Mouse (Mus musculus): ENCODE data around the gene Gm28308.

DNA sequence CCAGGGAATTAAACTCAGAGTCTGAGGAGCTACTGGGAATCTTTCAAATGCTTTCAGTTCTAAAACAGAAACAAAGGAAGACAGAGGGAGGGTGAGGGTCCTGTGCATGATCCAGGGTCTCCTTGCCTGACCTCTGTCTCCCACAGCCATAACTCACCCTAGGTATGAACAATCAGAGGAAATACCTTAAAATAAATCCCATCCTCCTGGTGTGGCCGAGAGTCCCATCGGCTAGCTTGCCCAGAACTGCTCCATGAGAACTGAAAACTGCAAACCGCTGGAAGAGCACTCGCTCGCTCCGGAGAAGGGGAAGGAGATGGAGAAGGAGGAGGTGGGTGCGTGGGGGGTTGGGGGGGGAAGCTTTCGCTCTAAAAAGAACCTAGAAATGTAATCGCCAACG, 33.4 kb downstream of the Gm28308 start:
- TF ChIP-seq CTCF (IDR thresholded peaks at IDR 0.05; ENCODE audit: low read depth) (no peak), EP300 (IDR thresholded peaks at IDR 0.05; ENCODE audit: low read depth) (no peak)

All from liver, embryonic 14.5 days (tissue).